In the genomic region with DNA sequence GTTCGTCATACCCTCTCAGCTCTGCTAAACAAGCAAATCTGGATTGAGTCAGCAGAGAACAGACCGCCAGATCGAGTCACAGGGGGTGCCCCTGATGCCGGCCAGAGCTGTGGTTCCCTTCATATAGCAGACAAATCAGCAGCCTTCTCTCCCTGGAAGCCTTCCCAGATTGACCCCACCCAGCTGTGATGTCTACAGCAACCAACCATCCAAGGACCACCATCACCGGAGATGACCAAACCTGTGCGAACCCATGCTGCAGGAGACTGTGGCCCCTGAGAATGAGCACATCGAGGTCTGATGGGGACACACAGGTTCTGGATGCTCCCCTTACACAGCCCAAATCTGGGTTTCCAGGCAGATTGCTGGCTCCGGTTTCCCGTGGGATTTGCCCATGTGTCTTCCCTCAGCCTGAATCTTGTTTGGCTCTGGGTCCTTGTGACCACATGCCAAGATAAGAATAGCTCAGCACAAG, we compare ENCODE assay signal across 9 mouse cellular contexts. TPM values are rescaled to one million over a fixed set of nuclear protein-coding genes. Genes with fewer than 3 reads are reported as not detected.
DNase-seq lines count a peak whose midpoint lies in the region; ATAC-seq and TF ChIP-seq lines count a peak whose summit lies in the region.
"Had no signal": no experiment of that assay in that cellular context is flagged by ENCODE, and none has a peak within 500 bp of the region (broad histone marks: within the 10 kb centered on the region; RNA-seq: fewer than 3 reads in every experiment).

No protein-coding gene starts in this region.

- H3K4me2 ChIP-seq in kidney, embryonic 15.5 days = peak overlapping the region; percentile 93
- H3K4me2 ChIP-seq in hindbrain, embryonic 16.5 days (ENCODE audit: low read length) = peak overlapping the region; percentile 96
- peak overlapping the region; percentile 97 for H3K4me2 ChIP-seq in liver, embryonic 15.5 days

- WGBS in kidney, embryonic 15.5 days = 67% methylated on average over 9 of the region's 9 CpGs
- 67% methylated on average over 9 of the region's 9 CpGs for WGBS in hindbrain, embryonic 16.5 days
- WGBS in liver, embryonic 15.5 days (ENCODE audit: insufficient replicate concordance) = 57% methylated on average over 9 of the region's 9 CpGs
- WGBS in thymus, adult 2 months = 80% methylated on average over 9 of the region's 9 CpGs

- H3K9ac ChIP-seq in kidney, embryonic 15.5 days = peak overlapping the region; percentile 87; the same call in 1 of the 2 replicates
- H3K9ac ChIP-seq in hindbrain, embryonic 16.5 days (ENCODE audit: low read depth, low read length) = peak overlapping the region; percentile 91; the same call in 1 of the 2 replicates
- peak overlapping the region; percentile 74; the same call in 1 of the 2 replicates for H3K9ac ChIP-seq in liver, embryonic 15.5 days

- no peak for TF ChIP-seq CTCF in thymus, adult 2 months (IDR thresholded peaks at IDR 0.05; ENCODE audit: borderline replicate concordance, control insufficient read depth, extremely low read depth, insufficient read depth, low read length, poor library complexity)

- peak overlapping the region; percentile 94 for H3K4me3 ChIP-seq in kidney, embryonic 15.5 days (replicated peaks)
- H3K4me3 ChIP-seq in hindbrain, embryonic 16.5 days (ENCODE audit: low read length) = peak overlapping the region; percentile 89
- H3K4me3 ChIP-seq in liver, embryonic 15.5 days (replicated peaks) = peak overlapping the region; percentile 75
- no peak overlapping the region for H3K4me3 ChIP-seq in thymus, adult 2 months (ENCODE audit: control insufficient read depth, insufficient read depth, low read length)

- ATAC-seq in kidney, embryonic 15.5 days (replicated peaks; ENCODE audit: low FRiP score) = no peak
- ATAC-seq in hindbrain, embryonic 16.5 days = 0 out of 2 replicates have a peak, but pooled peaks have one; percentile 16
- ATAC-seq in liver, embryonic 15.5 days (ENCODE audit: insufficient read depth) = no peak

- no peak overlapping the region for H3K27ac ChIP-seq in kidney, embryonic 15.5 days
- no peak overlapping the region for H3K27ac ChIP-seq in hindbrain, embryonic 16.5 days (ENCODE audit: low read depth, low read length)
- no peak overlapping the region for H3K27ac ChIP-seq in liver, embryonic 15.5 days (replicated peaks)
- no peak overlapping the region for H3K27ac ChIP-seq in thymus, adult 2 months (ENCODE audit: control insufficient read depth, insufficient read depth, low read length)

- H3K9me3 ChIP-seq in kidney, embryonic 15.5 days (replicated peaks) = no peaks in the 10 kb centered on the region
- no peaks in the 10 kb centered on the region for H3K9me3 ChIP-seq in hindbrain, embryonic 16.5 days (ENCODE audit: control insufficient read depth, low read length)
- no peaks in the 10 kb centered on the region for H3K9me3 ChIP-seq in liver, embryonic 15.5 days (replicated peaks)

- no peak for DNase-seq in kidney, postnatal 10 days
- DNase-seq in brain, adult 2 months (ENCODE audit: low read depth, low spot score) = peak; percentile 62
- DNase-seq in retina, embryonic 14.5 days (ENCODE audit: low spot score) = no peak
- DNase-seq in urinary bladder, postnatal 4 days (ENCODE audit: low spot score in 2 of 2) = no peak
- no peak for DNase-seq in thymus, adult 2 months

- H3K27me3 ChIP-seq in kidney, embryonic 15.5 days = no peaks in the 10 kb centered on the region
- H3K27me3 ChIP-seq in hindbrain, embryonic 16.5 days (replicated peaks; ENCODE audit: control insufficient read depth, insufficient read depth, low read length) = no peaks in the 10 kb centered on the region
- H3K27me3 ChIP-seq in liver, embryonic 15.5 days = no peaks in the 10 kb centered on the region
- H3K27me3 ChIP-seq in thymus, adult 2 months (ENCODE audit: control insufficient read depth, insufficient read depth, low read length) = no peaks in the 10 kb centered on the region

- TF ChIP-seq POLR2A in thymus, adult 2 months (IDR thresholded peaks at IDR 0.05; ENCODE audit: control insufficient read depth, extremely low read depth, insufficient read depth, low read length, poor library complexity) = no peak

- H3K4me1 ChIP-seq in kidney, embryonic 15.5 days = peaks cover 27% of the 10 kb centered on the region
- peaks cover 14% of the 10 kb centered on the region for H3K4me1 ChIP-seq in hindbrain, embryonic 16.5 days (ENCODE audit: control insufficient read depth, insufficient read depth, low read depth, low read length)
- H3K4me1 ChIP-seq in liver, embryonic 15.5 days (replicated peaks) = peaks cover 25% of the 10 kb centered on the region
- H3K4me1 ChIP-seq in thymus, adult 2 months (replicated peaks; ENCODE audit: control insufficient read depth, insufficient read depth, low read length) = peaks cover 13% of the 10 kb centered on the region

- H3K36me3 ChIP-seq in kidney, embryonic 15.5 days = peaks cover 14% of the 10 kb centered on the region
- no peaks in the 10 kb centered on the region; the same call in 1 of the 2 replicates for H3K36me3 ChIP-seq in hindbrain, embryonic 16.5 days (ENCODE audit: control insufficient read depth, insufficient read depth, low read length)
- no peaks in the 10 kb centered on the region for H3K36me3 ChIP-seq in liver, embryonic 15.5 days (replicated peaks)
- no peaks in the 10 kb centered on the region for H3K36me3 ChIP-seq in thymus, adult 2 months (ENCODE audit: control insufficient read depth, insufficient read depth, low read length)

RNA-seq across cellular contexts. Expression of a gene that starts 1.2 kb away (rescaled TPM):
- polyA plus RNA-seq in kidney, embryonic 15.5 days (2015; fragmentation: Nextera tagmentation; extraction: Ambion mirVana) = 50.8 and 60.0 TPM in 2 replicates
- 37.6 and 39.0 TPM in 2 replicates for polyA plus RNA-seq in hindbrain, embryonic 16.5 days (2015; fragmentation: Nextera tagmentation; extraction: Ambion mirVana)
- 18.0 and 18.9 TPM in 2 replicates for polyA plus RNA-seq in liver, embryonic 15.5 days (2015; fragmentation: Nextera tagmentation; extraction: Ambion mirVana)
- 31.5 and 32.4 TPM in 2 replicates for polyA plus RNA-seq in thymus, adult 2 months (2012; rRNA removed)

RNA-seq across cellular contexts. Expression of a gene that starts 8.8 kb away (rescaled TPM):
- polyA plus RNA-seq in kidney, embryonic 15.5 days (2015; fragmentation: Nextera tagmentation; extraction: Ambion mirVana) = 9.4 and 9.7 TPM in 2 replicates
- polyA plus RNA-seq in hindbrain, embryonic 16.5 days (2015; fragmentation: Nextera tagmentation; extraction: Ambion mirVana) = 2.3 and 2.7 TPM in 2 replicates
- 7.4 and 8.2 TPM in 2 replicates for polyA plus RNA-seq in liver, embryonic 15.5 days (2015; fragmentation: Nextera tagmentation; extraction: Ambion mirVana)
- polyA plus RNA-seq in thymus, adult 2 months (2012; rRNA removed) = 21.9 and 29.1 TPM in 2 replicates

RNA-seq across cellular contexts. Expression of a gene that starts 25.9 kb away (rescaled TPM):
- not detected in 2 replicates for polyA plus RNA-seq in kidney, embryonic 15.5 days (2015; fragmentation: Nextera tagmentation; extraction: Ambion mirVana)
- 0.40 and 0.80 TPM in 2 replicates for polyA plus RNA-seq in hindbrain, embryonic 16.5 days (2015; fragmentation: Nextera tagmentation; extraction: Ambion mirVana)
- 1.6 and 2.3 TPM in 2 replicates for polyA plus RNA-seq in liver, embryonic 15.5 days (2015; fragmentation: Nextera tagmentation; extraction: Ambion mirVana)
- polyA plus RNA-seq in thymus, adult 2 months (2012; rRNA removed) = 0.65 and 0.75 TPM in 2 replicates
- polyA plus RNA-seq: brain, embryonic 14.5 days had no signal

RNA-seq across cellular contexts. Expression of a gene that starts 29.6 kb away (rescaled TPM):
- 11.2 and 14.4 TPM in 2 replicates for polyA plus RNA-seq in kidney, embryonic 15.5 days (2015; fragmentation: Nextera tagmentation; extraction: Ambion mirVana)
- polyA plus RNA-seq in hindbrain, embryonic 16.5 days (2015; fragmentation: Nextera tagmentation; extraction: Ambion mirVana) = 8.1 and 9.4 TPM in 2 replicates
- 4.5 and 5.8 TPM in 2 replicates for polyA plus RNA-seq in liver, embryonic 15.5 days (2015; fragmentation: Nextera tagmentation; extraction: Ambion mirVana)
- polyA plus RNA-seq in thymus, adult 2 months (2012; rRNA removed) = 1.8 and 2.5 TPM in 2 replicates
